Mouse (Mus musculus): Measurements from ENCODE around the gene Usp38.

Gene Usp38

GRCm38 (mm10) chr8:80961937-80962591, 52.7 kb downstream of the Usp38 start:
- DNase-seq (ENCODE audit: low read depth, low spot score), result no peak

- no peak for DNase-seq (ENCODE audit: low read depth, low spot score)
Measured at GRCm38 (mm10) chr8:80961070-80961609, 53.6 kb downstream of the Usp38 start.

GRCm38 (mm10) chr8:80959588-80960268, 55.0 kb downstream of the Usp38 start:
- no peak for DNase-seq (ENCODE audit: low read depth, low spot score)

GRCm38 (mm10) chr8:80957776-80958175, 57.0 kb downstream of the Usp38 start:
- DNase-seq (ENCODE audit: low read depth, low spot score), result no peak

GRCm38 (mm10) chr8:80952973-80953372, 61.8 kb downstream of the Usp38 start:
- DNase-seq (ENCODE audit: low read depth, low spot score), result no peak

GRCm38 (mm10) chr8:80952235-80952915, 62.4 kb downstream of the Usp38 start:
- DNase-seq (ENCODE audit: low read depth, low spot score), result no peak

- no peak for DNase-seq (ENCODE audit: low read depth, low spot score)
Measured at GRCm38 (mm10) chr8:80948405-80949183, 66.1 kb downstream of the Usp38 start.

GRCm38 (mm10) chr8:80943742-80944141, 71.0 kb downstream of the Usp38 start:
- no peak for DNase-seq (ENCODE audit: low read depth, low spot score)

GRCm38 (mm10) chr8:80941621-80942020, 73.1 kb downstream of the Usp38 start:
- DNase-seq (ENCODE audit: low read depth, low spot score), result no peak

GRCm38 (mm10) chr8:80937814-80938650, 76.7 kb downstream of the Usp38 start:
- DNase-seq (ENCODE audit: low read depth, low spot score), result no peak

Data from A20 (cell line).